Comparison of ENCODE assay signal across 21 mouse cellular contexts in the genomic region with DNA sequence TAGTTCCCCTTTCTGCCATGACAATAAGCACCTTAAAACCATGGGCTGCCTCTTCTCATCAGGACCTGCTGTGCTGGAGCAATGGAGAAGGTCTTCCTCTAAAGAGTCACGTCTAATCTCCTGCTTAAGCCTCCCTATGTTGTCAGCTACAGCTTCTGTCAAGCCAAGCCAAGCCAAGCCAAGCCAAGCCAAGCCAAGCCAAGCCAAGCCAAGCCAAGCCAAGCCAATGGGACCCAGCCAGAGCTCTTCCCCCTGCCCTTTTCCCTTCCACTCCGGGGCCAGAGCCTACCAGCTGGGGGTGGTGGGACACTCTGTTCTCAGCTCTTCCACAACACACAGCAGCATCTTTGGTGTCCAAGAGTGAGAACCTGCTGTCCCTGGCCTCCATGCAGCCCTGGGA.
DNase-seq lines count a peak whose midpoint lies in the region; TF ChIP-seq lines count a peak whose summit lies in the region.
"Had no signal": no experiment of that assay in that cellular context is flagged by ENCODE, and none has a peak within 500 bp of the region (broad histone marks: within the 10 kb centered on the region; RNA-seq: fewer than 3 reads in every experiment).

No protein-coding gene starts in this region.

- H3K27ac ChIP-seq in gastrocnemius, adult 2 months = no peak overlapping the region
- H3K27ac ChIP-seq: embryonic facial prominence, embryonic 10.5 days; embryonic facial prominence, embryonic 13.5 days; forebrain, embryonic 12.5 days; forebrain, embryonic 15.5 days; hindbrain, embryonic 10.5 days; hindbrain, embryonic 13.5 days; intestine, embryonic 15.5 days had no signal

- intact Hi-C loops in gastrocnemius, adult 2 months (cut with DNase I) = no loop called here

- H3K4me3 ChIP-seq in gastrocnemius, adult 2 months = no peak overlapping the region
- H3K4me3 ChIP-seq: embryonic facial prominence, embryonic 10.5 days; embryonic facial prominence, embryonic 13.5 days; erythroblast, embryonic 14.5 days; forebrain, embryonic 12.5 days; forebrain, embryonic 15.5 days; hindbrain, embryonic 10.5 days; hindbrain, embryonic 13.5 days; intestine, embryonic 15.5 days had no signal

- no peak for TF ChIP-seq CTCF in gastrocnemius, adult 2 months (IDR thresholded peaks at IDR 0.05)

- DNase-seq in adrenal gland, postnatal 25 days = peak; percentile 6
- DNase-seq in adrenal gland, postnatal 36 days = no peak
- DNase-seq in gastrocnemius, adult 2 months = peak; percentile 16
- no peak for DNase-seq in gastrocnemius, postnatal 10 days
- DNase-seq in heart, adult 11 months = peak; percentile 87
- DNase-seq in heart, postnatal 4 days = no peak
- peak; percentile 12 for DNase-seq in skeletal muscle tissue, adult 2 months (ENCODE audit: low read depth, low spot score)
- DNase-seq: adrenal gland, adult 8-10 months; cerebellum, adult 11-12 months; cerebellum, adult 8-10 months; cerebellum, postnatal 36 days; embryo, embryonic 11 days; kidney, adult 11 months had no signal

Comparison
In these comparisons a context has a peak if more than half of its experiments do, and no peak if none do; other contexts are left out.
1. DNase-seq: peak in adrenal gland, postnatal 25 days (single experiment), gastrocnemius, adult 2 months (single experiment), heart, adult 11 months (single experiment) and skeletal muscle tissue, adult 2 months (single experiment); none in adrenal gland, postnatal 36 days (0 of 2), gastrocnemius, postnatal 10 days (single experiment) and heart, postnatal 4 days (single experiment).